Mouse (Mus musculus) MEL (cell line): ENCODE measurements around the gene Armc7. TPM values are rescaled to one million over a fixed set of nuclear protein-coding genes. Genes with fewer than 3 reads are reported as not detected.

Source experiments
- DNase-seq: peaks from one replicate; pipeline ENCODE4 v3.0.0; 2011; ENCODE audit warnings: low read depth, low spot score
- H3K27ac ChIP-seq: 2 replicates; pipeline ENCODE4 v1.5.1; 2012; ENCODE audit warnings: low read depth, mild to moderate bottlenecking, control low read depth, low read length, moderate library complexity; ENCODE audit not compliant: control insufficient read depth
- H3K27me3 ChIP-seq, 2 experiments: fragments of 150-350 bp in 1 of 2; sonication (generic) in 1 of 2; 2 replicates each; pipeline ENCODE4 v1.6.1; 2012; ENCODE audit warnings: low read length in 2 of 2, mild to moderate bottlenecking in 2 of 2, improper control_type of control experiment in 1 of 2, moderate library complexity in 1 of 2; ENCODE audit not compliant: insufficient read depth in 2 of 2, control insufficient read depth in 1 of 2
- H3K36me3 ChIP-seq, 2 experiments: 2 replicates each; pipeline ENCODE4 v1.6.1; 2012 to 2014; ENCODE audit warnings: low read length in 2 of 2, improper control_type of control experiment in 1 of 2, inconsistent platforms in 1 of 2, mild to moderate bottlenecking in 1 of 2; ENCODE audit not compliant: insufficient read depth in 2 of 2, control insufficient read depth in 1 of 2
- H3K4me1 ChIP-seq, 2 experiments: fragments of 150-350 bp in 1 of 2; sonication (generic) in 1 of 2; 2 replicates each; pipeline ENCODE4 v1.6.1; 2012; ENCODE audit warnings: low read length in 2 of 2, improper control_type of control experiment in 1 of 2, mild to moderate bottlenecking in 1 of 2; ENCODE audit not compliant: insufficient read depth in 2 of 2, control insufficient read depth in 1 of 2
- H3K4me3 ChIP-seq, 2 experiments: fragments of 150-350 bp in 1 of 2; sonication (generic) in 1 of 2; 2 replicates each; pipeline ENCODE4 v1.5.1; 2012; ENCODE audit warnings: low read depth in 2 of 2, low read length in 2 of 2, mild to moderate bottlenecking in 2 of 2, moderate library complexity in 2 of 2, control low read depth in 1 of 2, improper control_type of control experiment in 1 of 2; ENCODE audit not compliant: control insufficient read depth in 1 of 2, insufficient read depth in 1 of 2
- H3K79me2 ChIP-seq: 2 replicates; pipeline ENCODE4 v1.6.1; 2012; ENCODE audit warnings: mild to moderate bottlenecking, low read length, moderate library complexity; ENCODE audit not compliant: control insufficient read depth, poor library complexity, insufficient read depth
- H3K9ac ChIP-seq: 2 replicates; pipeline ENCODE4 v1.6.1; 2012; ENCODE audit warnings: low read depth, mild to moderate bottlenecking, control low read depth, low read length, moderate library complexity; ENCODE audit not compliant: control insufficient read depth, poor library complexity, severe bottlenecking
- H3K9me3 ChIP-seq: fragments of 150-350 bp; sonication (generic); replicated peaks from 2 replicates; pipeline ENCODE4 v1.6.1; 2012; ENCODE audit warnings: mild to moderate bottlenecking, low read length, improper control_type of control experiment, moderate library complexity; ENCODE audit not compliant: insufficient read depth
- CHD1 ChIP-seq: IDR thresholded peaks from 2 replicates; pipeline ENCODE4 v1.6.1; 2012; ENCODE audit warnings: low read depth, mild to moderate bottlenecking, inconsistent platforms, low read length, improper control_type of control experiment
- CHD2 ChIP-seq: IDR thresholded peaks from 2 replicates; pipeline ENCODE4 v1.6.1; 2011; ENCODE audit warnings: low read length, improper control_type of control experiment
- ELF1 ChIP-seq: IDR thresholded peaks from 2 replicates; pipeline ENCODE4 v1.6.1; 2014; ENCODE audit warnings: low read depth, mild to moderate bottlenecking, inconsistent platforms, low read length, improper control_type of control experiment, moderate library complexity
- EP300 ChIP-seq, 2 experiments: IDR thresholded peaks; 2 replicates each; pipeline ENCODE4 v1.6.1; 2011; ENCODE audit warnings: improper control_type of control experiment in 2 of 2, low read length in 2 of 2, low read depth in 1 of 2, mild to moderate bottlenecking in 1 of 2
- ETS1 ChIP-seq: IDR thresholded peaks from 2 replicates; pipeline ENCODE4 v1.6.1; 2012; ENCODE audit warnings: low read depth, mild to moderate bottlenecking, inconsistent platforms, low read length, improper control_type of control experiment, moderate library complexity
- GATA1 ChIP-seq: IDR thresholded peaks from 2 replicates; pipeline ENCODE4 v1.6.1; 2011; ENCODE audit warnings: low read depth, low read length, improper control_type of control experiment
- HCFC1 ChIP-seq: IDR thresholded peaks from 2 replicates; pipeline ENCODE4 v1.6.1; 2012; ENCODE audit warnings: low read depth, mild to moderate bottlenecking, inconsistent platforms, low read length, improper control_type of control experiment, moderate library complexity
- JUND ChIP-seq: IDR thresholded peaks from 2 replicates; pipeline ENCODE4 v1.6.1; 2011; ENCODE audit warnings: low read depth, mild to moderate bottlenecking, improper control_type of control experiment, low read length
- KAT2A ChIP-seq: conservative IDR thresholded peaks from 2 replicates; pipeline ENCODE4 v1.6.1; 2012; ENCODE audit warnings: low read depth, low read length, improper control_type of control experiment, inconsistent platforms
- MAFK ChIP-seq: IDR thresholded peaks from 2 replicates; pipeline ENCODE4 v1.6.1; 2011; ENCODE audit warnings: low read depth, mild to moderate bottlenecking, low read length, improper control_type of control experiment, borderline replicate concordance
- MAX ChIP-seq: IDR thresholded peaks from 2 replicates; pipeline ENCODE4 v1.6.1; 2011; ENCODE audit warnings: low read length, improper control_type of control experiment
- MAZ ChIP-seq: IDR thresholded peaks from 2 replicates; pipeline ENCODE4 v1.6.1; 2012; ENCODE audit warnings: low read depth, mild to moderate bottlenecking, inconsistent platforms, low read length, improper control_type of control experiment
- MXI1 ChIP-seq: IDR thresholded peaks from 2 replicates; pipeline ENCODE4 v1.6.1; 2011; ENCODE audit warnings: mild to moderate bottlenecking, low read depth, low read length, improper control_type of control experiment
- MYB ChIP-seq: IDR thresholded peaks from 2 replicates; pipeline ENCODE4 v1.6.1; 2011; ENCODE audit warnings: mild to moderate bottlenecking, low read depth, low read length, improper control_type of control experiment
- MYC ChIP-seq: IDR thresholded peaks from 2 replicates; pipeline ENCODE4 v1.6.1; 2011; ENCODE audit warnings: low read depth, mild to moderate bottlenecking, low read length, improper control_type of control experiment, moderate library complexity
- NELFE ChIP-seq: IDR thresholded peaks from 2 replicates; pipeline ENCODE4 v1.6.1; 2011; ENCODE audit warnings: low read depth, low read length, improper control_type of control experiment
- NRF1 ChIP-seq: IDR thresholded peaks from 2 replicates; pipeline ENCODE4 v1.6.1; 2014; ENCODE audit warnings: low read depth, mild to moderate bottlenecking, inconsistent platforms, low read length, improper control_type of control experiment, moderate library complexity; ENCODE audit not compliant: poor library complexity, insufficient read depth, severe bottlenecking
- POLR2A ChIP-seq, 2 experiments: IDR thresholded peaks; 2 replicates each; pipeline ENCODE4 v1.6.1; 2011 to 2012; ENCODE audit warnings: low read length in 2 of 2, mild to moderate bottlenecking in 2 of 2, control low read depth in 1 of 2, improper control_type of control experiment in 1 of 2, low read depth in 1 of 2, moderate library complexity in 1 of 2; ENCODE audit not compliant: control insufficient read depth in 1 of 2, insufficient read depth in 1 of 2, poor library complexity in 1 of 2
- POLR2AphosphoS2 ChIP-seq: IDR thresholded peaks from 2 replicates; pipeline ENCODE4 v1.6.1; 2011; ENCODE audit warnings: low read length, improper control_type of control experiment
- POLR2AphosphoS5 ChIP-seq: IDR thresholded peaks from 2 replicates; pipeline ENCODE4 v1.6.1; 2012; ENCODE audit warnings: low read depth, borderline replicate concordance, mild to moderate bottlenecking, inconsistent platforms, low read length, moderate library complexity, mixed read lengths
- RAD21 ChIP-seq: IDR thresholded peaks from 2 replicates; pipeline ENCODE4 v1.6.1; 2011; ENCODE audit warnings: mild to moderate bottlenecking, low read depth, low read length, improper control_type of control experiment
- RCOR1 ChIP-seq: IDR thresholded peaks from 2 replicates; pipeline ENCODE4 v1.6.1; 2012; ENCODE audit warnings: low read depth, mild to moderate bottlenecking, inconsistent platforms, low read length, improper control_type of control experiment
- SMC3 ChIP-seq: IDR thresholded peaks from 2 replicates; pipeline ENCODE4 v1.6.1; 2011; ENCODE audit warnings: low read depth, low read length, improper control_type of control experiment
- TAL1 ChIP-seq: IDR thresholded peaks from 2 replicates; pipeline ENCODE4 v1.6.1; 2012; ENCODE audit warnings: mild to moderate bottlenecking, inconsistent platforms, low read length, moderate library complexity, mixed read lengths
- TCF12 ChIP-seq: IDR thresholded peaks from 2 replicates; pipeline ENCODE4 v1.6.1; 2014; ENCODE audit warnings: low read depth, mild to moderate bottlenecking, inconsistent platforms, low read length, improper control_type of control experiment, moderate library complexity
- UBTF ChIP-seq: IDR thresholded peaks from 2 replicates; pipeline ENCODE4 v1.6.1; 2012; ENCODE audit warnings: low read depth, mild to moderate bottlenecking, inconsistent platforms, low read length, improper control_type of control experiment, moderate library complexity, borderline replicate concordance; ENCODE audit not compliant: insufficient read depth
- USF2 ChIP-seq, 2 experiments: IDR thresholded peaks; 2 replicates each; pipeline ENCODE4 v1.6.1; 2011 to 2012; ENCODE audit warnings: improper control_type of control experiment in 2 of 2, low read length in 2 of 2, borderline replicate concordance in 1 of 2, inconsistent platforms in 1 of 2, low read depth in 1 of 2, mild to moderate bottlenecking in 1 of 2; ENCODE audit not compliant: insufficient read depth in 1 of 2
- ZC3H11A ChIP-seq: IDR thresholded peaks from 2 replicates; pipeline ENCODE4 v1.6.1; 2012; ENCODE audit warnings: low read depth, mild to moderate bottlenecking, inconsistent platforms, low read length, improper control_type of control experiment
- ZKSCAN1 ChIP-seq: IDR thresholded peaks from 2 replicates; pipeline ENCODE4 v1.6.1; 2012; ENCODE audit warnings: low read depth, mild to moderate bottlenecking, inconsistent platforms, low read length, improper control_type of control experiment, moderate library complexity
- ZMIZ1 ChIP-seq: IDR thresholded peaks from 2 replicates; pipeline ENCODE4 v1.6.1; 2012; ENCODE audit warnings: low read depth, mild to moderate bottlenecking, inconsistent platforms, low read length, improper control_type of control experiment, moderate library complexity
- polyA plus RNA-seq, 2 experiments: library from polyadenylated mRNA; stranded (reverse) in 1 of 2; unstranded in 1 of 2; fragments of >175 nt in 1 of 2; fragments of >200 nt in 1 of 2; gene quantifications; 2 replicates each; pipeline versions ENCODE4 v1.2.1 to v1.2.4; 2012; ENCODE audit warnings: low replicate concordance in 2 of 2, low read depth in 1 of 2; ENCODE audit not compliant: insufficient read length in 2 of 2, insufficient read depth in 1 of 2, missing spikeins in 1 of 2
- total RNA-seq: library from RNA; depleted of rRNA; stranded (reverse); fragments of 300-350 nt; gene quantifications from 2 replicates; pipeline ENCODE4 v1.2.3, GENCODE M21; 2012

Armc7 gene
- total and polyA plus RNA-seq, 3 experiments: 9.1 to 13.1 TPM; not detected in 1

DNA sequence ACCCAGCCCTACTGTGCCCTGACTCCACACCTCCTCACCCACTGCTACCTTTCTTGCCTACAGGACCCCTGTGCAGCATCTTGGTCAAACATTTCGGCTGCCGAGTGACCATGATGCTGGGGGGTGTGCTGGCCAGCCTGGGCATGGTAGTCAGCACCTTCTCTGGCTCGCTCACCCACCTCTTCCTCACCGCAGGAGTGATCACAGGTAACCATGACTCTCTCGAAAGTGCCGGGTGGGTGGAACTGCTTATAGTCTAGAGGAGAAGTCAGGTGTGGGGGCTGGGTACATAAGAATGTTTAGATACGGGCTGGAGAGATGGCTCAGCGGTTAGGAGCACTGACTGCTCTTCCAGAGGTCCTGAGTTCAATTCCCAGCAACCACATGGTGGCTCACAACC is 10.6 kb upstream of the Armc7 start:
- H3K9ac ChIP-seq: no peak overlapping the region
- no peak for DNase-seq
- H3K27ac ChIP-seq: no peak overlapping the region
- H3K79me2 ChIP-seq: no peaks in the 10 kb centered on the region
- H3K27me3 ChIP-seq: peaks cover 0 to 9% of the 10 kb centered on the region in 2 experiments; a peak in 2 of 4 replicates
- no peak for TF ChIP-seq POLR2AphosphoS5
- no peak for TF ChIP-seq KAT2A
- no peak for TF ChIP-seq ZKSCAN1
- TF ChIP-seq POLR2A (IDR thresholded peaks at IDR 0.05; ENCODE audit: control insufficient read depth in 1 of 2, insufficient read depth in 1 of 2, low read depth in 1 of 2, low read length in 2 of 2, poor library complexity in 1 of 2): no peak
- no peak for TF ChIP-seq SMC3
- no peak for TF ChIP-seq CHD2
- TF ChIP-seq POLR2AphosphoS2: no peak
- TF ChIP-seq ZC3H11A: no peak
- no peak for TF ChIP-seq MAZ
- no peak for TF ChIP-seq TAL1
- no peak for TF ChIP-seq UBTF
- no peak for TF ChIP-seq USF2 (IDR thresholded peaks at IDR 0.05; ENCODE audit: borderline replicate concordance in 1 of 2, insufficient read depth in 1 of 2, low read depth in 1 of 2, low read length in 2 of 2)
- no peak for TF ChIP-seq ZMIZ1
- TF ChIP-seq JUND: no peak
- TF ChIP-seq RCOR1: no peak
- TF ChIP-seq MXI1: no peak
- no peak for TF ChIP-seq TCF12
- no peak for TF ChIP-seq NRF1
- TF ChIP-seq NELFE: no peak
- no peaks in the 10 kb centered on the region for H3K9me3 ChIP-seq
- H3K4me3 ChIP-seq: no peak overlapping the region
- H3K4me1 ChIP-seq: no peaks in the 10 kb centered on the region
- no peaks in the 10 kb centered on the region for H3K36me3 ChIP-seq

DNA sequence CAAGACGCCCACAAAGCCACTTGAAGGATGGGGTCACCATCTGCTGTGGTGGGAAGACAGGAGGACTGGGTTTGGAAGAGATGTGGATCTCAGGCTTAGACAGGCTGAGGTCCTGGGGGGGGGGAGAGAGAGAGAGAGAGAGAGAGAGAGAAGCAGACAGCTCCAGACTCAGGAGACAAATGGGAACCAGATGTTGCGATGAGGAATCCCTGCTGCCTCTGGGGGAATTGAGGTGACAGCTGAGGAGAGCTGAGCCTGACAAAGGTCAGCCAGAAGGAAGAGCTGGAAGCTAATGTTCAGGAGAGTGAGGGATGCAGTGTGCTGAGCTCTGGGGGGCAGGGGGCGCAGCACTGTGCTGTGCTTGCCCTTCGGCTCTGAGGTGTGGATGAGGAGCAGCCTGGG is 8.2 kb upstream of the Armc7 start:
- no peak overlapping the region for H3K9ac ChIP-seq
- peaks cover 0 to 9% of the 10 kb centered on the region in 2 experiments; a peak in 2 of 4 replicates for H3K27me3 ChIP-seq
- no peaks in the 10 kb centered on the region for H3K36me3 ChIP-seq
- no peaks in the 10 kb centered on the region for H3K4me1 ChIP-seq
- no peak for DNase-seq
- no peaks in the 10 kb centered on the region for H3K9me3 ChIP-seq
- no peaks in the 10 kb centered on the region for H3K79me2 ChIP-seq
- no peak overlapping the region for H3K27ac ChIP-seq
- H3K4me3 ChIP-seq: no peak overlapping the region
- TF ChIP-seq USF2 (IDR thresholded peaks at IDR 0.05; ENCODE audit: borderline replicate concordance in 1 of 2, insufficient read depth in 1 of 2, low read depth in 1 of 2, low read length in 2 of 2): no peak
- TF ChIP-seq JUND: no peak
- TF ChIP-seq ZMIZ1: no peak
- no peak for TF ChIP-seq ETS1
- TF ChIP-seq EP300 (IDR thresholded peaks at IDR 0.05; ENCODE audit: low read depth in 1 of 2, low read length in 2 of 2): no peak
- no peak for TF ChIP-seq ELF1
- TF ChIP-seq MAFK: no peak
- TF ChIP-seq CHD1: no peak
- TF ChIP-seq RAD21: no peak
- no peak for TF ChIP-seq MXI1
- TF ChIP-seq UBTF: no peak
- TF ChIP-seq MAX: no peak
- TF ChIP-seq GATA1: no peak
- TF ChIP-seq MYB: no peak
- TF ChIP-seq HCFC1: no peak
- TF ChIP-seq MYC: no peak
- no peak for TF ChIP-seq TCF12
